Mouse (Mus musculus) embryonic facial prominence, embryonic 14.5 days (tissue): Measurements from ENCODE around the gene Svs2. TPM values are rescaled to one million over a fixed set of nuclear protein-coding genes. Genes with fewer than 3 reads are reported as not detected.
"Not testable (repeated sequence)": the region's sequence is repeated elsewhere in the genome, so short reads cannot be mapped to it uniquely, and the experiment has no call there.

Experiments
- ATAC-seq: fragments of 200-750 bp; cut with Nextera tagmentation; 2 replicates; pipeline ENCODE4 v1.8.0; 2017; ENCODE audit warnings: low read depth, moderate number of reproducible peaks, moderate TSS enrichment
- DNase-seq: peaks from one replicate; pipeline ENCODE4 v3.0.0-alpha.2; 2015; ENCODE audit warnings: low spot score
- H3K27ac ChIP-seq: fragments of 300-500 bp; sonication (generic); replicated peaks from 2 replicates; pipeline ENCODE4 v1.5.1; 2014; ENCODE audit warnings: low read depth, mild to moderate bottlenecking, low read length, moderate library complexity
- H3K27me3 ChIP-seq: fragments of 300-500 bp; sonication (generic); replicated peaks from 2 replicates; pipeline ENCODE4 v1.6.1; 2014; ENCODE audit warnings: low read length; ENCODE audit not compliant: control insufficient read depth, insufficient read depth
- H3K36me3 ChIP-seq: fragments of 300-500 bp; sonication (generic); 2 replicates; pipeline ENCODE4 v1.6.1; 2014; ENCODE audit warnings: low read length, mixed read lengths; ENCODE audit not compliant: control insufficient read depth, insufficient read depth
- H3K4me1 ChIP-seq: fragments of 300-500 bp; sonication (generic); 2 replicates; pipeline ENCODE4 v1.6.1; 2014; ENCODE audit warnings: antibody characterized with exemption, low read length; ENCODE audit not compliant: control insufficient read depth, insufficient read depth
- H3K4me2 ChIP-seq: fragments of 300-500 bp; sonication (generic); 2 replicates; pipeline ENCODE4 v1.6.1; 2014; ENCODE audit warnings: low read depth, mild to moderate bottlenecking, low read length, moderate library complexity, mixed read lengths
- H3K4me3 ChIP-seq: fragments of 300-500 bp; sonication (generic); 2 replicates; pipeline ENCODE4 v1.5.1; 2014; ENCODE audit warnings: low read depth, mild to moderate bottlenecking, low read length
- H3K9ac ChIP-seq: fragments of 300-500 bp; sonication (generic); 2 replicates; pipeline ENCODE4 v1.6.1; 2014; ENCODE audit warnings: low read depth, mild to moderate bottlenecking, low read length, moderate library complexity, mixed read lengths
- H3K9me3 ChIP-seq: fragments of 300-500 bp; sonication (generic); 2 replicates; pipeline ENCODE4 v1.6.1; 2016; ENCODE audit warnings: low read length; ENCODE audit not compliant: control insufficient read depth
- WGBS: fragments of 180-500 bp; shearing (Covaris S2); extraction: QIAGEN DNeasy Blood & Tissue Kit; methylation state at CpG from one replicate; pipeline ENCODE4 v1.1.7; 2014; 5-methylcytosine and 5-hydroxymethylcytosine counted together
- polyA plus RNA-seq: library from polyadenylated mRNA; unstranded; fragments of >200 nt; fragmentation: Nextera tagmentation; extraction: Ambion mirVana; gene quantifications from 2 replicates; pipeline ENCODE4 v1.2.1, GENCODE M21; 2014

The Svs2 gene
- polyA plus RNA-seq, 1 experiment from 2014 or later = not detected

DNA sequence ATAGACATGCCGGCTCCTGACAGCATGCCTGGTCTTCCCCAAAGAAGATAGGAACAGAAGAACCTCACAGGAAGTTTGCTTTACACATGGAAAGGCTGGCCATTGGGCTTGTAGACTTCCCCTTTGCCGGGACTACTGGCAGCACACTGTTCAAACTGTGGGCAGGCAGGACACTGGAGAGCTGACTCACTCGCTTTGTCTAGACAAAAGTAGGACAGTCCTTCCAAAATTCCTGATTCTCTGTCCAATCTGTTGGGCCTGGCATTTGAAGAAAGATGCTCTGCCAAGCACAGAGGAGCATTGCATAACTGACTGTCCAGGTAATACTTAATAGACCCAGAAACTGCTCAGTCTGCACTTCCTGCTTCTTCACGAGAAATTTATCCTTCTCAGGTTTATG, 31.6 kb downstream of the Svs2 start:
- H3K36me3 ChIP-seq = no peaks in the 10 kb centered on the region
- no peak for DNase-seq
- ATAC-seq = no peak
- 71% methylated on average over 4 of the region's 4 CpGs for WGBS
- no peak overlapping the region for H3K9ac ChIP-seq
- H3K4me2 ChIP-seq = no peak overlapping the region
- no peaks in the 10 kb centered on the region for H3K27me3 ChIP-seq
- no peaks in the 10 kb centered on the region for H3K4me1 ChIP-seq
- no peak overlapping the region for H3K27ac ChIP-seq
- no peak overlapping the region for H3K4me3 ChIP-seq
- H3K9me3 ChIP-seq = no peaks in the 10 kb centered on the region

DNA sequence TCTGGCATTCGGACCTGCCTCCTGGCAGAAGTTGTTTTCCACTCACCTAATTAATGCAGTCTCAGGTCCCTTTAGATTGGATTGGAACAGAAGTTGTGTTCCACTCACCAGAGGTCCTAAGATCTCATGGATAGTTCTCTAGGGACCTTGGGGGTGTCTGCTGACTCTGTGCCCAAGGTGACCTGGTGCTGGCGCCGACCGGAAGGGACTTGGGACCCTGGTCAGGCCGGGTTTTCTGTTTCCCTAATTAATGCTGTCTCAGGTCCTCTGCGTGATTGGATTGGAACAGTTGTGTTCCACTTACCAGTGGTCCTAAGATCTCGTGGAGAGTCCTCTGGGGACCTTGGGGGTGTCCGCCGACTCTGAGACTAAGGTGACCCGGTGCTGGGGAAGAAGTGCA, 32.3 kb downstream of the Svs2 start:
- 92% methylated on average over 10 of the region's 10 CpGs for WGBS
- H3K4me2 ChIP-seq, H3K4me1 ChIP-seq, H3K9ac ChIP-seq, H3K4me3 ChIP-seq, ATAC-seq, DNase-seq, H3K36me3 ChIP-seq, H3K27me3 ChIP-seq, H3K27ac ChIP-seq, H3K9me3 ChIP-seq: not testable (repeated sequence)

DNA sequence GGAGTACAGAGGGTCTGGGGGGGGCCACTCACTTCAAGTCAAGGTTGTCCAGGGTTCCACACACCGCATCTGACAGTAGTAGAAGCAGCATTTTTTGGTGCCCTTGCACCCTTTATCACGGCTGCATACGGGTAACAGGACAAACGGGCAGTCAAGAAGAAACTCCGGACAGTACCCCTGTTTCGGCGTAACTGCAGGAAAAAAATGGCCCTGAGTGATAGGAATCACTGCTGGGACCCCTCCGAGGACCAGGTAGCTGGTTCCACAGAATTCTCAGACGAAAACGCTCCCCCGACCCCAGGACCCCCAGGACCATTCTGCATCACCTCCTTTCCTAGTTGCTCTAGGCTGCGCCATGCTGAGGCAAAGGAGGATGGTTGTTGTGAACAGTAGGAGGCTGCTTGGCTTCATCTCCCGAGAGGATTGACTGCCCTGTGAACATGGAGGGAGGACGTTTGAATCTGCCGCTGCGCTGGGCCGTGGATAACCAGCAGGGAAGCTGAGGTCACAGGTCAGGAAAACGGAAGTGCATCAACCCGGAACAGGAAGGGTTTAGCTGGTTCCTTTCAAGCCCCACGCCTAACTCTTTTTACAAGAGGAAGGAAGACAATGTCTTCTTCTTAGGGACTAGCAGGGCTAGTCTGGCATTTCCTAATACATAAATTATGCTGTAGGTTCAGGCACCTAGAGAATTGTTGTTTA, 38.5 kb downstream of the Svs2 start, which contains the start of gene Wfdc15a:
Wfdc15a (minus strand) TSS at position 505 of the 702 bp plus-strand sequence.
- no peaks in the 10 kb centered on the region for H3K4me1 ChIP-seq
- WGBS = 72% methylated on average over 20 of the region's 20 CpGs
- no peaks in the 10 kb centered on the region for H3K27me3 ChIP-seq
- no peak within 1 kb of the TSS for H3K4me2 ChIP-seq
- no peak within 1 kb of the TSS for H3K9ac ChIP-seq
- DNase-seq (no peak), ATAC-seq (no peak)
- no peak within 1 kb of the TSS for H3K4me3 ChIP-seq
- no peaks in the 10 kb centered on the region for H3K9me3 ChIP-seq
- H3K27ac ChIP-seq = no peak within 1 kb of the TSS
- no peaks in the 10 kb centered on the region for H3K36me3 ChIP-seq

DNA sequence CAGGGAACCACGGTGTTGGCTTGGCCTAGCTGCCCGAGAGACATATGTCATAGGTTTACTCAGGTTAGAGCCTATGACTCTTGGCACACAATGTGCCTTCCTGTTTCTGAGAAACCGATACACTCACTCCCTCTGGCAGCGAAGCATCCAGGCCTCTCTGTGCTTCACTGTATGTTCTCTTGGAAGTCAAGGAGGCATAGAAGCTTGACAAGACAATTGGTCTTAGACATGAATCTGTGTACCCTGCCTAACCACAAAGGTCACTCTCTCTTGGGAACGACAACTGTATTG, 41.6 kb downstream of the Svs2 start:
- DNase-seq (no peak), ATAC-seq (no peak)
- Histone ChIP-seq H3K36me3 (no peaks in the 10 kb centered on the region), H3K9ac (no peak overlapping the region), H3K4me2 (no peak overlapping the region), H3K4me1 (no peaks in the 10 kb centered on the region), H3K9me3 (no peaks in the 10 kb centered on the region), H3K27ac (no peak overlapping the region), H3K4me3 (no peak overlapping the region), H3K27me3 (no peaks in the 10 kb centered on the region)
- 78% methylated on average over 5 of the region's 5 CpGs for WGBS

DNA sequence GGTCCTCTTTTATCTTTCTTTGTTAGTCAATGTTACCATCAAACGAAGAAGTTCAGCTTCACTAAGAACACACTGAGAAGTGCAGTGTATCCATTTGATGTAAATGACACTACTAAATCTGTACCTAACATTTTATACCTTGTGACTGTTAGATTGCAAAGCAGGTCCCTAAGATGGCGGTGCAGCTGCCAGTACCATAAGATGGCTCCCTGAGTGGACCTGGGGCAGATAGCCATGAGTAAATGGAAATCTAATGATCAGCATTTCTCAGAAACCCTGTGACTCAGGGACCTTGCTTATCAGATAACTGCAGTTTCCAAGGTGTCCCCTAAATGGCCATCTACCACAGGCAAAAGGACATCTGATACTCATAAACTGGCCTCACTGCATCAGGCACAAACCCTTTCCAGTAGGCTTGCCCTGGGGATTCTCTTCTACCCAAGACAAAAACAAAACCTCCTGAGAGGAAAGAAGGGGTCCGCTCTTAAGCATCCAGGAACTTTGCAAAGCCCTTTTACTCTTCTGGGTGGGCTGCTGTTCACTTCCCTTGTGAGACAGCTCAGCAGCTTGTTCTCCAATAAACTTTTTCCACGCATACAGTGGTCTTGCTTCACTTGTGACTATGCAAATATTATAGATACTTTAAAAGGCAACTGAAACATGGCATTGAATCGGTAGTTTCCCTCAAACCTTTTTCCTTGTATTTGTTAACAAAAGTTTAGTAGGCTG, 42.1 kb downstream of the Svs2 start:
- 84% methylated on average over 5 of the region's 5 CpGs for WGBS
- Histone ChIP-seq H3K36me3 (no peaks in the 10 kb centered on the region), H3K4me2 (no peak overlapping the region), H3K27me3 (no peaks in the 10 kb centered on the region), H3K4me3 (no peak overlapping the region), H3K4me1 (no peaks in the 10 kb centered on the region), H3K27ac (no peak overlapping the region), H3K9ac (no peak overlapping the region), H3K9me3 (no peaks in the 10 kb centered on the region)
- DNase-seq = no peak
- ATAC-seq = no peak

DNA sequence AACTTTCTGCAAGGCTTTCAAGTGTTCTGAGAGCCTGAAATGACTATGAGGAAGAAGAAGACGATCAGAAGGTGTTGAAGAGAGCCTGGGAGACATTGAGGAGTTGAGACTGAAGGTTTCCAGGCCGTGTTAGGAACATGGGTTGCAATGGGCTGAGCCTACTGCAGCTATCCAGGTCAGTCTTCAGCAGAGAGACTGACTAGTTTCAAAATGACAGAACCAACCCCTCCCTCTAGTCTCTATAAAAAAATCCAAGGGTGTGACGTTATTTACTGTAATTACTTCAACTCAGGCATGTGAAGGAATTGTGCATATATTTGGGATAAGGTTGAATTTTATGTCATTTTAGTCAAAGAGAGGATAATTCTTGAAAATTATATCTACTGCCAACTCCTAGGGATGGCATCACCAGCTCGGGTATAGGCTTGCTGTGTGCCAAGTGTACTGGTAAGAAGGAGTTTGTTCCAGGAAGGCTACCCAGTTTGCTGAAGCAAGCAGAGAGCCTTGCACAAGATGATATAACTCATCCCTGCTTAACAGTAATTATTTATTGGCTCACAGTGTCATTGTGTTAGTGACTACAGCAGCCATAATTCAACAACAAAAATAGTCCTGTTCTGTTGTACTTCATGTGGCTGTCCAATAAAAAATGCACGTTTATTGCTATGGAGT, 43.2 kb downstream of the Svs2 start:
- ATAC-seq (no peak), DNase-seq (no peak)
- Histone ChIP-seq H3K27ac (no peak overlapping the region), H3K4me2 (no peak overlapping the region), H3K4me1 (no peaks in the 10 kb centered on the region), H3K27me3 (no peaks in the 10 kb centered on the region), H3K9me3 (no peaks in the 10 kb centered on the region), H3K4me3 (no peak overlapping the region), H3K36me3 (no peaks in the 10 kb centered on the region), H3K9ac (no peak overlapping the region)
- 77% methylated on average over 5 of the region's 5 CpGs for WGBS

DNA sequence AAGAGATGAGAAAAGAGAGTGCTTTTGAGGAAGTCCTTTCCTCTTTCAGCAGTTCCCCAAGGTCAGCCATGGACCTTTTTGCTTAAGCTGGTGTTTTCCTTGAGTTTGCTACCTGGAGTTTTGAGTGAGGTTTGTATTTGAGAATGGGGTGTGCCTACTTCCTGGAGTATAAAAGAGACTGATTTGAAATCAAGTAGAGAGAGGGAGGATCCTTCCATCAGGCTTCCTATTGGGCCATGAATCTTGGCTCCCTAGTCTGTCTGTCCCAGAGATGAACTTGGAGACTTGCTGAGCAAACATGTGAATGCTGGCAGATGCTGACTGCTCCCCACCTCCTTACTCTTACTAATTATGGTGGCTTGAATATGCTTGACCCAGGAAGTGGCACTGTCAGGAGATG, 46.0 kb downstream of the Svs2 start:
- no peaks in the 10 kb centered on the region for H3K4me1 ChIP-seq
- no peaks in the 10 kb centered on the region for H3K36me3 ChIP-seq
- no peak overlapping the region for H3K9ac ChIP-seq
- H3K9me3 ChIP-seq = no peaks in the 10 kb centered on the region; the same call in 1 of the 2 replicates
- no peak overlapping the region for H3K27ac ChIP-seq
- DNase-seq (no peak), ATAC-seq (no peak)
- no peaks in the 10 kb centered on the region for H3K27me3 ChIP-seq
- H3K4me3 ChIP-seq = no peak overlapping the region
- H3K4me2 ChIP-seq = no peak overlapping the region

DNA sequence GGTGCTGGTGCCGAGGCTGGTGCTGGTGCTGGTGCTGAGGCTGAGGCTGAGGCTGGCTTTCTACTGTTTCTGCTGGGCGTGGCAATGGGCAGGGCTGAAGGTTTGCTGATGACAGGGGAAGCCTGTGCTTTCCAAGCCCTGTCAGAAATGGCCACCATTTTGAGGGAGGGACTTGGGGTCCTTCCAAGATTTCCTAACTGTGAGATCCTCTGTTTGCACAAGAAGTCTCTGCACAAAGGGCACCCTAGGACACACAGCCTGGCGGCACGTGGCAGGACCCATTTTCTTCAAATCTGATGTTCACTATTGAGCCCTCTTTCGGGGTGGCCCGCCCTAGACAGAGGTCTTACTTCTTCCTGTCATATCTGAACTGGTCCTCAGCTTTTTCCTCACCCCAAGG, 47.7 kb downstream of the Svs2 start, which contains the start of gene Wfdc12:
Wfdc12 (minus strand) TSS at position 33 of the 400 bp plus-strand sequence.
- Histone ChIP-seq H3K27me3 (no peaks in the 10 kb centered on the region), H3K4me1 (no peaks in the 10 kb centered on the region), H3K4me3 (no peak within 1 kb of the TSS), H3K36me3 (no peaks in the 10 kb centered on the region), H3K9me3 (no peaks in the 10 kb centered on the region; the same call in 1 of the 2 replicates), H3K9ac (no peak within 1 kb of the TSS), H3K27ac (no peak within 1 kb of the TSS), H3K4me2 (no peak within 1 kb of the TSS)
- WGBS = 87% methylated on average over 6 of the region's 6 CpGs
- DNase-seq (no peak), ATAC-seq (no peak)
